Mouse (Mus musculus): ENCODE data around the gene Gm20388. TPM values are rescaled to one million over a fixed set of nuclear protein-coding genes. Genes with fewer than 3 reads are reported as not detected.

Gm20388 gene
- polyA plus RNA-seq, 1 experiment from 2014 or later, result not detected

GRCm38 (mm10) chr8:122442356-122442755 lies 2531.7 kb downstream of the Gm20388 start:
- peaks cover 8% of the 10 kb centered on the region for H3K4me1 ChIP-seq (ENCODE audit: control insufficient read depth, insufficient read depth, low read length)
- H3K27me3 ChIP-seq (ENCODE audit: control insufficient read depth, insufficient read depth, low read length), result no peaks in the 10 kb centered on the region
- peak overlapping the region; percentile 56 for H3K4me3 ChIP-seq (ENCODE audit: low read depth, low read length)
- H3K36me3 ChIP-seq (ENCODE audit: control insufficient read depth, insufficient read depth, low read length), result peaks cover 6% of the 10 kb centered on the region
- H3K27ac ChIP-seq (ENCODE audit: low read depth, low read length), result no peak overlapping the region
- H3K4me2 ChIP-seq, result peak overlapping the region; percentile 57
- DNase-seq (ENCODE audit: low spot score, missing footprints) (no peak), ATAC-seq (ENCODE audit: low FRiP score) (no peak)
- H3K9me3 ChIP-seq (ENCODE audit: control insufficient read depth, low read length), result no peaks in the 10 kb centered on the region
- WGBS, result 22% methylated on average over 7 of the region's 7 CpGs
- peak overlapping the region; percentile 56 for H3K9ac ChIP-seq (ENCODE audit: low read length)

- ATAC-seq (ENCODE audit: low FRiP score), result peak; percentile 40
- Histone ChIP-seq H3K27me3 (ENCODE audit: control insufficient read depth, insufficient read depth, low read length) (no peaks in the 10 kb centered on the region), H3K4me1 (ENCODE audit: control insufficient read depth, insufficient read depth, low read length) (peaks cover 8% of the 10 kb centered on the region), H3K9me3 (ENCODE audit: control insufficient read depth, low read length) (no peaks in the 10 kb centered on the region), H3K27ac (ENCODE audit: low read depth, low read length) (peak overlapping the region; percentile 45; the same call in 1 of the 2 replicates), H3K36me3 (ENCODE audit: control insufficient read depth, insufficient read depth, low read length) (peaks cover 6% of the 10 kb centered on the region), H3K9ac (ENCODE audit: low read length) (peak overlapping the region; percentile 56), H3K4me2 (peak overlapping the region; percentile 57), H3K4me3 (ENCODE audit: low read depth, low read length) (peak overlapping the region; percentile 56)
- DNase-seq (ENCODE audit: low spot score, missing footprints), result no peak
- 2% methylated on average over 12 of the region's 12 CpGs for WGBS
Observed at GRCm38 (mm10) chr8:122442781-122443180, 2532.1 kb downstream of the Gm20388 start.

GRCm38 (mm10) chr8:122443262-122444006 lies 2532.8 kb downstream of the Gm20388 start, which contains the start of gene Mvd:
Gene Mvd, minus strand, starts transcription at chr8:122443422.
- H3K9ac ChIP-seq (ENCODE audit: low read length), result peak within 1 kb of the TSS; percentile 89
- H3K27me3 ChIP-seq (ENCODE audit: control insufficient read depth, insufficient read depth, low read length), result no peaks in the 10 kb centered on the region
- peak within 1 kb of the TSS; percentile 94 for H3K27ac ChIP-seq (ENCODE audit: low read depth, low read length)
- DNase-seq (ENCODE audit: low spot score, missing footprints), result peak; percentile 99
- H3K4me1 ChIP-seq (ENCODE audit: control insufficient read depth, insufficient read depth, low read length), result peaks cover 8% of the 10 kb centered on the region
- H3K4me2 ChIP-seq, result peak within 1 kb of the TSS; percentile 57
- under 1% methylated on average over 47 of the region's 47 CpGs for WGBS
- peak within 1 kb of the TSS; percentile 56 for H3K4me3 ChIP-seq (ENCODE audit: low read depth, low read length)
- peaks cover 6% of the 10 kb centered on the region for H3K36me3 ChIP-seq (ENCODE audit: control insufficient read depth, insufficient read depth, low read length)
- peak; percentile 99 for ATAC-seq (ENCODE audit: low FRiP score)
- H3K9me3 ChIP-seq (ENCODE audit: control insufficient read depth, low read length), result no peaks in the 10 kb centered on the region

GRCm38 (mm10) chr8:122444058-122444748 lies 2533.6 kb downstream of the Gm20388 start:
- H3K36me3 ChIP-seq (ENCODE audit: control insufficient read depth, insufficient read depth, low read length), result peaks cover 5% of the 10 kb centered on the region
- H3K9me3 ChIP-seq (ENCODE audit: control insufficient read depth, low read length), result no peaks in the 10 kb centered on the region
- H3K4me2 ChIP-seq, result peak overlapping the region; percentile 57
- H3K9ac ChIP-seq (ENCODE audit: low read length), result peak overlapping the region; percentile 89
- H3K4me3 ChIP-seq (ENCODE audit: low read depth, low read length), result peak overlapping the region; percentile 56
- DNase-seq (ENCODE audit: low spot score, missing footprints) (peak; percentile 93), ATAC-seq (ENCODE audit: low FRiP score) (no peak)
- H3K4me1 ChIP-seq (ENCODE audit: control insufficient read depth, insufficient read depth, low read length), result peaks cover 8% of the 10 kb centered on the region
- no peaks in the 10 kb centered on the region for H3K27me3 ChIP-seq (ENCODE audit: control insufficient read depth, insufficient read depth, low read length)
- H3K27ac ChIP-seq (ENCODE audit: low read depth, low read length), result peak overlapping the region; percentile 94
- 37% methylated on average over 19 of the region's 19 CpGs for whole genome bisulfite sequencing

GRCm38 (mm10) chr8:122445203-122445602 lies 2534.6 kb downstream of the Gm20388 start:
- Histone ChIP-seq H3K4me1 (ENCODE audit: control insufficient read depth, insufficient read depth, low read length) (peaks cover 8% of the 10 kb centered on the region), H3K27ac (ENCODE audit: low read depth, low read length) (no peak overlapping the region), H3K4me3 (ENCODE audit: low read depth, low read length) (no peak overlapping the region), H3K9ac (ENCODE audit: low read length) (no peak overlapping the region), H3K9me3 (ENCODE audit: control insufficient read depth, low read length) (no peaks in the 10 kb centered on the region), H3K36me3 (ENCODE audit: control insufficient read depth, insufficient read depth, low read length) (no peaks in the 10 kb centered on the region), H3K27me3 (ENCODE audit: control insufficient read depth, insufficient read depth, low read length) (no peaks in the 10 kb centered on the region), H3K4me2 (peak overlapping the region; percentile 0; the same call in 1 of the 2 replicates)
- WGBS, result 59% methylated on average over 3 of the region's 3 CpGs
- no peak for DNase-seq (ENCODE audit: low spot score, missing footprints)
- no peak for ATAC-seq (ENCODE audit: low FRiP score)

GRCm38 (mm10) chr8:122451161-122451703 lies 2540.6 kb downstream of the Gm20388 start:
- no peaks in the 10 kb centered on the region for H3K36me3 ChIP-seq (ENCODE audit: control insufficient read depth, insufficient read depth, low read length)
- no peak overlapping the region for H3K4me2 ChIP-seq
- WGBS, result 82% methylated on average over 7 of the region's 7 CpGs
- DNase-seq (ENCODE audit: low spot score, missing footprints), result no peak
- H3K27ac ChIP-seq (ENCODE audit: low read depth, low read length), result no peak overlapping the region
- H3K27me3 ChIP-seq (ENCODE audit: control insufficient read depth, insufficient read depth, low read length), result no peaks in the 10 kb centered on the region
- no peak for ATAC-seq (ENCODE audit: low FRiP score)
- no peaks in the 10 kb centered on the region for H3K9me3 ChIP-seq (ENCODE audit: control insufficient read depth, low read length)
- H3K9ac ChIP-seq (ENCODE audit: low read length), result no peak overlapping the region
- no peaks in the 10 kb centered on the region for H3K4me1 ChIP-seq (ENCODE audit: control insufficient read depth, insufficient read depth, low read length)
- H3K4me3 ChIP-seq (ENCODE audit: low read depth, low read length), result no peak overlapping the region

- no peak overlapping the region for H3K27ac ChIP-seq (ENCODE audit: low read depth, low read length)
- H3K4me2 ChIP-seq, result no peak overlapping the region
- no peaks in the 10 kb centered on the region for H3K27me3 ChIP-seq (ENCODE audit: control insufficient read depth, insufficient read depth, low read length)
- ATAC-seq (ENCODE audit: low FRiP score) (no peak), DNase-seq (ENCODE audit: low spot score, missing footprints) (no peak)
- no peak overlapping the region for H3K9ac ChIP-seq (ENCODE audit: low read length)
- H3K9me3 ChIP-seq (ENCODE audit: control insufficient read depth, low read length), result no peaks in the 10 kb centered on the region
- H3K4me1 ChIP-seq (ENCODE audit: control insufficient read depth, insufficient read depth, low read length), result no peaks in the 10 kb centered on the region
- no peaks in the 10 kb centered on the region for H3K36me3 ChIP-seq (ENCODE audit: control insufficient read depth, insufficient read depth, low read length)
- 91% methylated on average over 10 of the region's 10 CpGs for WGBS
- no peak overlapping the region for H3K4me3 ChIP-seq (ENCODE audit: low read depth, low read length)
Observed at GRCm38 (mm10) chr8:122452154-122452553, 2541.5 kb downstream of the Gm20388 start.

GRCm38 (mm10) chr8:122454409-122454808 lies 2543.8 kb downstream of the Gm20388 start:
- H3K9me3 ChIP-seq (ENCODE audit: control insufficient read depth, low read length), result no peaks in the 10 kb centered on the region
- no peaks in the 10 kb centered on the region for H3K4me1 ChIP-seq (ENCODE audit: control insufficient read depth, insufficient read depth, low read length)
- H3K27me3 ChIP-seq (ENCODE audit: control insufficient read depth, insufficient read depth, low read length), result peaks cover 2% of the 10 kb centered on the region; the same call in 1 of the 2 replicates
- no peak overlapping the region for H3K4me2 ChIP-seq
- no peaks in the 10 kb centered on the region for H3K36me3 ChIP-seq (ENCODE audit: control insufficient read depth, insufficient read depth, low read length)
- no peak for ATAC-seq (ENCODE audit: low FRiP score)
- WGBS, result 88% methylated on average over 6 of the region's 6 CpGs
- H3K9ac ChIP-seq (ENCODE audit: low read length), result no peak overlapping the region
- DNase-seq (ENCODE audit: low spot score, missing footprints), result no peak
- no peak overlapping the region for H3K4me3 ChIP-seq (ENCODE audit: low read depth, low read length)
- no peak overlapping the region for H3K27ac ChIP-seq (ENCODE audit: low read depth, low read length)

- DNase-seq (ENCODE audit: low spot score, missing footprints) (no peak), ATAC-seq (ENCODE audit: low FRiP score) (no peak)
- H3K9me3 ChIP-seq (ENCODE audit: control insufficient read depth, low read length), result no peaks in the 10 kb centered on the region
- no peak overlapping the region for H3K9ac ChIP-seq (ENCODE audit: low read length)
- no peaks in the 10 kb centered on the region for H3K36me3 ChIP-seq (ENCODE audit: control insufficient read depth, insufficient read depth, low read length)
- H3K27me3 ChIP-seq (ENCODE audit: control insufficient read depth, insufficient read depth, low read length), result peaks cover 28% of the 10 kb centered on the region
- WGBS, result 79% methylated on average over 11 of the region's 11 CpGs
- H3K4me1 ChIP-seq (ENCODE audit: control insufficient read depth, insufficient read depth, low read length), result peaks cover 12% of the 10 kb centered on the region
- H3K4me2 ChIP-seq, result no peak overlapping the region
- no peak overlapping the region for H3K27ac ChIP-seq (ENCODE audit: low read depth, low read length)
- no peak overlapping the region for H3K4me3 ChIP-seq (ENCODE audit: low read depth, low read length)
Observed at GRCm38 (mm10) chr8:122457171-122457570, 2546.5 kb downstream of the Gm20388 start.

Data from midbrain, embryonic 11.5 days (tissue).